Mouse (Mus musculus): ENCODE results near the gene Usp24.

GRCm38 (mm10) chr4:106426286-106426685, 110.3 kb downstream of the Usp24 start:
- peak; percentile 48 for TF ChIP-seq CTCF (IDR thresholded peaks at IDR 0.05; ENCODE audit: low read depth)
- TF ChIP-seq EP300 (optimal IDR thresholded peaks at IDR 0.05): no peak

Measured in stomach, postnatal 0 days (tissue).